Mouse (Mus musculus) MEL (cell line): Measurements from ENCODE around the gene Xbp1.

Source experiments
- CHD2 ChIP-seq: IDR thresholded peaks from 2 replicates; pipeline ENCODE4 v1.6.1; 2011; ENCODE audit warnings: low read length, improper control_type of control experiment
- CTCF ChIP-seq, 3 experiments: IDR thresholded peaks in 2 of 3; conservative IDR thresholded peaks in 1 of 3; 2 replicates each; pipeline ENCODE4 v1.5.1; 2011 to 2012; ENCODE audit warnings: low read length in 3 of 3, low read depth in 2 of 3, mild to moderate bottlenecking in 2 of 3, improper control_type of control experiment in 1 of 3, inconsistent platforms in 1 of 3, mixed read lengths in 1 of 3, moderate library complexity in 1 of 3; ENCODE audit not compliant: control insufficient read depth in 1 of 3, insufficient read depth in 1 of 3, poor library complexity in 1 of 3, severe bottlenecking in 1 of 3
- E2F4 ChIP-seq: IDR thresholded peaks from 2 replicates; pipeline ENCODE4 v1.6.1; 2011; ENCODE audit warnings: low read depth, low read length, improper control_type of control experiment, borderline replicate concordance
- ETS1 ChIP-seq: IDR thresholded peaks from 2 replicates; pipeline ENCODE4 v1.6.1; 2012; ENCODE audit warnings: low read depth, mild to moderate bottlenecking, inconsistent platforms, low read length, improper control_type of control experiment, moderate library complexity
- HCFC1 ChIP-seq: IDR thresholded peaks from 2 replicates; pipeline ENCODE4 v1.6.1; 2012; ENCODE audit warnings: low read depth, mild to moderate bottlenecking, inconsistent platforms, low read length, improper control_type of control experiment, moderate library complexity
- JUND ChIP-seq: IDR thresholded peaks from 2 replicates; pipeline ENCODE4 v1.6.1; 2011; ENCODE audit warnings: low read depth, mild to moderate bottlenecking, improper control_type of control experiment, low read length
- KAT2A ChIP-seq: conservative IDR thresholded peaks from 2 replicates; pipeline ENCODE4 v1.6.1; 2012; ENCODE audit warnings: low read depth, low read length, improper control_type of control experiment, inconsistent platforms
- MAX ChIP-seq: IDR thresholded peaks from 2 replicates; pipeline ENCODE4 v1.6.1; 2011; ENCODE audit warnings: low read length, improper control_type of control experiment
- MXI1 ChIP-seq: IDR thresholded peaks from 2 replicates; pipeline ENCODE4 v1.6.1; 2011; ENCODE audit warnings: mild to moderate bottlenecking, low read depth, low read length, improper control_type of control experiment
- MYC ChIP-seq: IDR thresholded peaks from 2 replicates; pipeline ENCODE4 v1.6.1; 2011; ENCODE audit warnings: low read depth, mild to moderate bottlenecking, low read length, improper control_type of control experiment, moderate library complexity
- POLR2A ChIP-seq, 2 experiments: IDR thresholded peaks; 2 replicates each; pipeline ENCODE4 v1.6.1; 2011 to 2012; ENCODE audit warnings: low read length in 2 of 2, mild to moderate bottlenecking in 2 of 2, control low read depth in 1 of 2, improper control_type of control experiment in 1 of 2, low read depth in 1 of 2, moderate library complexity in 1 of 2; ENCODE audit not compliant: control insufficient read depth in 1 of 2, insufficient read depth in 1 of 2, poor library complexity in 1 of 2
- POLR2AphosphoS5 ChIP-seq: IDR thresholded peaks from 2 replicates; pipeline ENCODE4 v1.6.1; 2012; ENCODE audit warnings: low read depth, borderline replicate concordance, mild to moderate bottlenecking, inconsistent platforms, low read length, moderate library complexity, mixed read lengths
- TBP ChIP-seq: IDR thresholded peaks from 2 replicates; pipeline ENCODE4 v1.8.0; 2011; ENCODE audit warnings: low read depth, low read length, improper control_type of control experiment
- USF1 ChIP-seq: IDR thresholded peaks from 2 replicates; pipeline ENCODE4 v1.6.1; 2014; ENCODE audit warnings: low read depth, mild to moderate bottlenecking, inconsistent platforms, low read length, improper control_type of control experiment, moderate library complexity

GRCm38 (mm10) chr11:5527865-5528523, 7.5 kb downstream of the Xbp1 start:
- no peak for TF ChIP-seq CTCF (IDR thresholded peaks at IDR 0.05 in 2 of 3, conservative IDR thresholded peaks at IDR 0.05 in 1 of 3; ENCODE audit: control insufficient read depth in 1 of 3, insufficient read depth in 1 of 3, low read depth in 2 of 3, low read length in 3 of 3, poor library complexity in 1 of 3, severe bottlenecking in 1 of 3)
- no peak for TF ChIP-seq MYC
- no peak for TF ChIP-seq JUND
- no peak for TF ChIP-seq MAX
- TF ChIP-seq MXI1, result no peak
- TF ChIP-seq TBP, result no peak
- TF ChIP-seq USF1, result no peak
- no peak for TF ChIP-seq HCFC1
- TF ChIP-seq POLR2A (IDR thresholded peaks at IDR 0.05; ENCODE audit: control insufficient read depth in 1 of 2, insufficient read depth in 1 of 2, low read depth in 1 of 2, low read length in 2 of 2, poor library complexity in 1 of 2), result peak in 1 of 2 experiments; percentile 18; a peak in 1 of 4 replicates
- TF ChIP-seq CHD2, result no peak
- no peak for TF ChIP-seq ETS1
- TF ChIP-seq E2F4, result no peak
- no peak for TF ChIP-seq POLR2AphosphoS5
- no peak for TF ChIP-seq KAT2A
